Comparison of ENCODE assay signal across 8 mouse cellular contexts in the genomic region with DNA sequence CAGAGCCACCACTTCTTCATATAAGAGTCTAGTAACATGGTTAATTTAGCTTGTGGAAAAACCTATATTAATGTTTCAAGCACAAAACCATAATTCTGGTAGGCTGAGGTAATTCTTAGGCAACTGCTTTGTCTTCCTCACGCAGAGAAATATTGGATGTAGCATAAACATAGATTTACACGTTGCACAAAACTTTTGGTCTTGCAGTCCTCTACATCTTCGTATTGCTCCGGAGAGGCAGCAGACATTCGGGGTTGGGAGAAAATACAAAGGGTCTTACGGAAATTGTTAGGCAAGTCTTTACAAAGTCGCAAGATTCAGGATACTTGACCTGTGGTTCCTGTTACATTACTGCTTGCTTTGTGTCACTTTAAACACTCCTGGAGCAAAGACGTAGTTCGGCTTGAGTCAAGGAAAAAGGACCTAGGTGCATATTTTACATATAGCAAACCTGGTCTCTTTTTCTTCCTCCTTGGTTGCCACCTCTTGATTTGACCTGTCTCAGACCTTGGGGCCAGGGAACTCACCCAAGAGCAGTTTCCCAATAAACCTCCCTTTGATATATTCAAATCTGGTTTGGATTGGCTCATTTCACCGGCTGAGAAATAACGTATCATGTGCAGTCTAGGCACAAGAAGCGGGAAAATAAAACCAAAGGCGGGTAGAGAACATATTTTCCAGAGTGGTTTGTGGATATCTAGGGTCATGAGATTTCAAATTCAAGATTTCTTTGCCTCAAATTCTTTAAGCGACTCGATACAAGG. TPM values are rescaled to one million over a fixed set of nuclear protein-coding genes. Genes with fewer than 3 reads are reported as not detected.
DNase-seq lines count a peak whose midpoint lies in the region; ATAC-seq and TF ChIP-seq lines count a peak whose summit lies in the region.

No protein-coding gene starts in this region.

- no peak for DNase-seq in kidney, adult 2 months
- peak; percentile 26 for DNase-seq in G1E (ENCODE audit: low spot score)
- no peak for DNase-seq in limb, embryonic 14.5 days (ENCODE audit: low spot score)
- peak; percentile 57 to 76 for DNase-seq in spleen, postnatal 4 days (ENCODE audit: low spot score in 2 of 2)
- no peak for DNase-seq in embryo, embryonic 10.5 days (ENCODE audit: low spot score)
- no peak for DNase-seq in layer of hippocampus, adult 18-20 months (ENCODE audit: low spot score in 2 of 2)

- peak overlapping the region; percentile 62 for H3K4me3 ChIP-seq in kidney, embryonic 14.5 days (ENCODE audit: low read length)
- H3K4me3 ChIP-seq in kidney, adult 2 months (ENCODE audit: insufficient read depth, low read depth, low read length) = no peak overlapping the region
- H3K4me3 ChIP-seq in G1E (ENCODE audit: low read depth, low read length) = peak overlapping the region; percentile 71
- peak overlapping the region; percentile 82 for H3K4me3 ChIP-seq in erythroblast, embryonic 14.5 days (replicated peaks)
- peak overlapping the region; percentile 55 for H3K4me3 ChIP-seq in limb, embryonic 14.5 days (replicated peaks; ENCODE audit: low read length)

- ATAC-seq in kidney, embryonic 14.5 days (ENCODE audit: low FRiP score, low TSS enrichment) = no peak
- ATAC-seq in G1E (ENCODE audit: extremely low read depth, insufficient number of reproducible peaks, low FRiP score, poor library complexity, severe bottlenecking) = no peak
- ATAC-seq in limb, embryonic 14.5 days (ENCODE audit: low FRiP score, low read depth) = 0 out of 2 replicates have a peak, but pooled peaks have one; percentile 5

- H3K4me2 ChIP-seq in kidney, embryonic 14.5 days (replicated peaks; ENCODE audit: low read depth, low read length) = peak overlapping the region; percentile 69
- peak overlapping the region; percentile 49 for H3K4me2 ChIP-seq in limb, embryonic 14.5 days (replicated peaks; ENCODE audit: low read depth, low read length, severe bottlenecking)

- TF ChIP-seq POLR2A in kidney, adult 2 months (IDR thresholded peaks at IDR 0.05; ENCODE audit: low read depth, low read length) = no peak
- 0 out of 2 replicates have a peak, but pooled peaks have one; percentile 29 for TF ChIP-seq POLR2A in limb, embryonic 14.5 days (IDR thresholded peaks at IDR 0.05; ENCODE audit: borderline replicate concordance, extremely low read depth, insufficient read depth, insufficient read length)

- peak overlapping the region; percentile 99 for H3K27ac ChIP-seq in kidney, embryonic 14.5 days (ENCODE audit: low read depth, low read length)
- no peak overlapping the region for H3K27ac ChIP-seq in kidney, adult 2 months (ENCODE audit: insufficient read depth, low read depth, low read length)
- H3K27ac ChIP-seq in limb, embryonic 14.5 days (replicated peaks; ENCODE audit: low read depth, low read length) = peak overlapping the region; percentile 92

- no peaks in the 10 kb centered on the region for H3K27me3 ChIP-seq in kidney, embryonic 14.5 days (ENCODE audit: control insufficient read depth, insufficient read depth, low read length)
- H3K27me3 ChIP-seq in kidney, adult 2 months (replicated peaks; ENCODE audit: control insufficient read depth, insufficient read depth, low read length) = no peaks in the 10 kb centered on the region
- H3K27me3 ChIP-seq in G1E (ENCODE audit: insufficient read depth, low read length) = no peaks in the 10 kb centered on the region
- no peaks in the 10 kb centered on the region for H3K27me3 ChIP-seq in erythroblast, embryonic 14.5 days (ENCODE audit: control insufficient read depth)
- no peaks in the 10 kb centered on the region for H3K27me3 ChIP-seq in limb, embryonic 14.5 days (ENCODE audit: control insufficient read depth, insufficient read depth, low read length)

- WGBS in kidney, embryonic 14.5 days = under 1% methylated on average over 15 of the region's 15 CpGs
- under 1% methylated on average over 15 of the region's 15 CpGs for WGBS in kidney, adult 2 months
- WGBS in limb, embryonic 14.5 days = 1% methylated on average over 15 of the region's 15 CpGs

- H3K4me1 ChIP-seq in kidney, embryonic 14.5 days (ENCODE audit: control insufficient read depth, insufficient read depth, low read length) = peaks cover 16% of the 10 kb centered on the region
- peaks cover 11% of the 10 kb centered on the region; the same call in 1 of the 2 replicates for H3K4me1 ChIP-seq in kidney, adult 2 months (ENCODE audit: control insufficient read depth, insufficient read depth, low read length)
- peaks cover 23% of the 10 kb centered on the region for H3K4me1 ChIP-seq in G1E (ENCODE audit: insufficient read depth, low read depth, low read length)
- peaks cover 51% of the 10 kb centered on the region for H3K4me1 ChIP-seq in erythroblast, embryonic 14.5 days (ENCODE audit: control insufficient read depth)
- H3K4me1 ChIP-seq in limb, embryonic 14.5 days (ENCODE audit: control insufficient read depth, insufficient read depth, low read length) = peaks cover 23% of the 10 kb centered on the region

- peak overlapping the region; percentile 89 for H3K9ac ChIP-seq in kidney, embryonic 14.5 days (ENCODE audit: low read depth, low read length)
- H3K9ac ChIP-seq in limb, embryonic 14.5 days (ENCODE audit: low read depth, low read length, severe bottlenecking) = peak overlapping the region; percentile 76

- H3K36me3 ChIP-seq in kidney, embryonic 14.5 days (ENCODE audit: control insufficient read depth, insufficient read depth, low read length) = no peaks in the 10 kb centered on the region
- no peaks in the 10 kb centered on the region for H3K36me3 ChIP-seq in kidney, adult 2 months (ENCODE audit: control insufficient read depth, insufficient read depth, low read length)
- H3K36me3 ChIP-seq in G1E (replicated peaks) = no peaks in the 10 kb centered on the region
- peaks cover 23% of the 10 kb centered on the region for H3K36me3 ChIP-seq in erythroblast, embryonic 14.5 days (ENCODE audit: control insufficient read depth)
- H3K36me3 ChIP-seq in limb, embryonic 14.5 days (ENCODE audit: control insufficient read depth, insufficient read depth, low read length) = no peaks in the 10 kb centered on the region

- no peak for TF ChIP-seq CTCF in kidney, adult 2 months (conservative IDR thresholded peaks at IDR 0.05; ENCODE audit: insufficient read depth, insufficient read length, low read depth, low read length)
- TF ChIP-seq CTCF in G1E (IDR thresholded peaks at IDR 0.05; ENCODE audit: low read depth, low read length) = no peak

- H3K9me3 ChIP-seq in kidney, embryonic 14.5 days (ENCODE audit: control insufficient read depth, low read length) = no peaks in the 10 kb centered on the region
- no peaks in the 10 kb centered on the region for H3K9me3 ChIP-seq in G1E (replicated peaks)
- no peaks in the 10 kb centered on the region for H3K9me3 ChIP-seq in erythroblast, embryonic 14.5 days (ENCODE audit: control insufficient read depth, low read length)
- H3K9me3 ChIP-seq in limb, embryonic 14.5 days (ENCODE audit: control insufficient read depth, low read length) = no peaks in the 10 kb centered on the region

RNA-seq across cellular contexts. Expression of a gene that starts 0.7 kb away (rescaled TPM):
- 8.2 and 12.5 TPM in 2 replicates for polyA plus RNA-seq in kidney, embryonic 14.5 days (2014; fragmentation: Nextera tagmentation; extraction: Ambion mirVana)
- polyA plus RNA-seq in kidney, adult 2 months (2012; rRNA removed) = 0.25 and 0.58 TPM in 2 replicates
- total RNA-seq in G1E (2014; fragmentation: Nextera tagmentation) (647 and 719 TPM in 2 replicates), G1E (2017) (217 and 302 TPM in 2 replicates)
- polyA plus RNA-seq in G1E (2012) = 12.1 and 32.9 TPM in 2 replicates
- 8.8 and 11.7 TPM in 2 replicates for polyA plus RNA-seq in erythroblast, embryonic 14.5 days (2012)
- 32.6 and 62.7 TPM in 2 replicates for polyA plus RNA-seq in limb, embryonic 14.5 days (2012; rRNA removed)
- polyA plus RNA-seq in limb, embryonic 14.5 days (2014; fragmentation: Nextera tagmentation; extraction: Ambion mirVana) = 4.1 and 6.7 TPM in 2 replicates
- total RNA-seq in layer of hippocampus, adult 18-20 months (2021) = 1 to 10 TPM; 2.1 to 4.9 TPM

RNA-seq across cellular contexts. Expression of a gene that starts 0.8 kb away (rescaled TPM):
- polyA plus RNA-seq in kidney, embryonic 14.5 days (2014; fragmentation: Nextera tagmentation; extraction: Ambion mirVana) = 13.8 and 28.7 TPM in 2 replicates
- polyA plus RNA-seq in kidney, adult 2 months (2012; rRNA removed) = 4.3 and 8.0 TPM in 2 replicates
- total RNA-seq in G1E (2014; fragmentation: Nextera tagmentation) (510 and 530 TPM in 2 replicates), G1E (2017) (1,417 and 2,284 TPM in 2 replicates)
- 1,681 and 3,392 TPM in 2 replicates for polyA plus RNA-seq in G1E (2012)
- polyA plus RNA-seq in erythroblast, embryonic 14.5 days (2012) = 52.5 and 62.7 TPM in 2 replicates
- 557 and 662 TPM in 2 replicates for polyA plus RNA-seq in limb, embryonic 14.5 days (2012; rRNA removed)
- 9.1 and 11.0 TPM in 2 replicates for polyA plus RNA-seq in limb, embryonic 14.5 days (2014; fragmentation: Nextera tagmentation; extraction: Ambion mirVana)
- total RNA-seq in layer of hippocampus, adult 18-20 months (2021) = 1 to 10 TPM in 1 of 2 experiments, not detected in 1; 3.0 TPM

RNA-seq across cellular contexts. Expression of a gene that starts 3.7 kb away (rescaled TPM):
- polyA plus RNA-seq in kidney, embryonic 14.5 days (2014; fragmentation: Nextera tagmentation; extraction: Ambion mirVana) = 6.1 and 9.9 TPM in 2 replicates
- polyA plus RNA-seq in kidney, adult 2 months (2012; rRNA removed) = 44.7 and 57.5 TPM in 2 replicates
- 309 and 344 TPM in 2 replicates for total RNA-seq in G1E (2014; fragmentation: Nextera tagmentation)
- total RNA-seq in G1E (2017) = 843 and 1,115 TPM in 2 replicates
- polyA plus RNA-seq in G1E (2012) = 11.0 and 66.6 TPM in 2 replicates
- 10.1 and 19.7 TPM in 2 replicates for polyA plus RNA-seq in erythroblast, embryonic 14.5 days (2012)
- 18.2 and 19.2 TPM in 2 replicates for polyA plus RNA-seq in limb, embryonic 14.5 days (2012; rRNA removed)
- polyA plus RNA-seq in limb, embryonic 14.5 days (2014; fragmentation: Nextera tagmentation; extraction: Ambion mirVana) = 5.5 and 8.1 TPM in 2 replicates
- 100 to 1,000 TPM; 331 to 357 TPM for total RNA-seq in layer of hippocampus, adult 18-20 months (2021)

RNA-seq across cellular contexts. Expression of a gene that starts 8.6 kb away (rescaled TPM):
- 1.4 and 2.9 TPM in 2 replicates for polyA plus RNA-seq in kidney, embryonic 14.5 days (2014; fragmentation: Nextera tagmentation; extraction: Ambion mirVana)
- 0.27 and 0.36 TPM in 2 replicates for polyA plus RNA-seq in kidney, adult 2 months (2012; rRNA removed)
- total RNA-seq in G1E (2014; fragmentation: Nextera tagmentation) (32.7 and 41.6 TPM in 2 replicates), G1E (2017) (77.6 and 126 TPM in 2 replicates)
- polyA plus RNA-seq in G1E (2012) = 0.91 and 4.9 TPM in 2 replicates
- 0.43 and 3.0 TPM in 2 replicates for polyA plus RNA-seq in erythroblast, embryonic 14.5 days (2012)
- 5.2 and 6.1 TPM in 2 replicates for polyA plus RNA-seq in limb, embryonic 14.5 days (2012; rRNA removed)
- polyA plus RNA-seq in limb, embryonic 14.5 days (2014; fragmentation: Nextera tagmentation; extraction: Ambion mirVana) = 0.48 and 0.57 TPM in 2 replicates
- total RNA-seq in layer of hippocampus, adult 18-20 months (2021) = under 1 TPM; 0.43 to 0.54 TPM

RNA-seq across cellular contexts. Expression of a gene that starts 9.3 kb away (rescaled TPM):
- 1.2 and 2.0 TPM in 2 replicates for polyA plus RNA-seq in kidney, embryonic 14.5 days (2014; fragmentation: Nextera tagmentation; extraction: Ambion mirVana)
- 0.74 and 0.87 TPM in 2 replicates for polyA plus RNA-seq in kidney, adult 2 months (2012; rRNA removed)
- total RNA-seq in G1E (2014; fragmentation: Nextera tagmentation) (125 and 143 TPM in 2 replicates), G1E (2017) (96.8 and 187 TPM in 2 replicates)
- polyA plus RNA-seq in G1E (2012) = 1.8 and 12.3 TPM in 2 replicates
- polyA plus RNA-seq in erythroblast, embryonic 14.5 days (2012) = 1.3 and 3.3 TPM in 2 replicates
- 4.1 and 7.4 TPM in 2 replicates for polyA plus RNA-seq in limb, embryonic 14.5 days (2012; rRNA removed)
- polyA plus RNA-seq in limb, embryonic 14.5 days (2014; fragmentation: Nextera tagmentation; extraction: Ambion mirVana) = 0.65 and 1.00 TPM in 2 replicates
- total RNA-seq in layer of hippocampus, adult 18-20 months (2021) = 10 to 100 TPM; 15.1 to 16.5 TPM

Comparison
In these comparisons a context has a peak if more than half of its experiments do, and no peak if none do; other contexts are left out.
1. DNase-seq: peak in G1E (single experiment) and spleen, postnatal 4 days (2 of 2); none in kidney, adult 2 months (single experiment), limb, embryonic 14.5 days (single experiment), embryo, embryonic 10.5 days (single experiment) and layer of hippocampus, adult 18-20 months (0 of 2).